Mouse (Mus musculus) E14TG2a.4 (cell line): ENCODE results near the gene Wipi2.
A peak's percentile ranks its signal among the peaks of the same experiment; 100 is the strongest.

Experiments used
- H3K27me3 ChIP-seq: 2 replicates; pipeline ENCODE4 v1.6.1; 2014; ENCODE audit warnings: low read length, control low read depth; ENCODE audit not compliant: insufficient read depth
- H3K36me3 ChIP-seq: 2 replicates; pipeline ENCODE4 v1.6.1; 2014; ENCODE audit warnings: low read length, control low read depth; ENCODE audit not compliant: insufficient read depth
- H3K4me1 ChIP-seq: replicated peaks from 2 replicates; pipeline ENCODE4 v1.6.1; 2014; ENCODE audit warnings: low read depth, low read length, control low read depth
- H3K4me3 ChIP-seq: replicated peaks from 2 replicates; pipeline ENCODE4 v1.5.1; 2014; ENCODE audit warnings: mild to moderate bottlenecking, low read length
- H3K9me3 ChIP-seq: 2 replicates; pipeline ENCODE4 v1.6.1; 2014; ENCODE audit warnings: low read length, control low read depth
- CTCF ChIP-seq: conservative IDR thresholded peaks from 2 replicates; pipeline ENCODE4 v1.5.1; 2014; ENCODE audit warnings: low read length
- NANOG ChIP-seq: IDR thresholded peaks from 2 replicates; pipeline ENCODE4 v1.6.1; 2014; ENCODE audit warnings: borderline replicate concordance, low read length, mixed read lengths
- POU5F1 ChIP-seq: IDR thresholded peaks from 2 replicates; pipeline ENCODE4 v1.6.1; 2014; ENCODE audit warnings: low read length, borderline replicate concordance

Gene Wipi2

DNA sequence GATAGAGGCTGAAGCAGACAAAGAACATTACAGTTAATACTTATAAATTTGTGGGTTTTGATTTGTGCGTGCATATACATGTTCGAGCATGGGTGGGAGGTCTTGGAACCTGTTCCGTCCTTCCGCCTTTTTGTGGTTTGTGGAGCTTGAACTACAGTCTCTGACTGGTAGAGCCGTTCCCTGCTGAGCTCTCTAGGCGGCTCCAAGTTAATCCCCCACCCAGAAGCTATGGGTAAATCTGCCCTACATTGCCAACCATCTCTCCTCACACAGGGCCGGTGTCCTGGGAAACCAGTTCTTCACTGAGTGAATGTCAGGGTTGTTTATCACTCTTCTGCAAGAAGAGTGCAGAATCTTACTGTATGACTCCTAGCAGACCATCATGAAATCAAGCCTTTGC is 20.7 kb downstream of the Wipi2 start:
- no peak overlapping the region for H3K4me3 ChIP-seq
- H3K27me3 ChIP-seq = no peaks in the 10 kb centered on the region
- peaks cover 62% of the 10 kb centered on the region for H3K36me3 ChIP-seq
- TF ChIP-seq NANOG (no peak), POU5F1 (no peak), CTCF (no peak)
- no peaks in the 10 kb centered on the region for H3K9me3 ChIP-seq
- H3K4me1 ChIP-seq = peaks cover 59% of the 10 kb centered on the region

DNA sequence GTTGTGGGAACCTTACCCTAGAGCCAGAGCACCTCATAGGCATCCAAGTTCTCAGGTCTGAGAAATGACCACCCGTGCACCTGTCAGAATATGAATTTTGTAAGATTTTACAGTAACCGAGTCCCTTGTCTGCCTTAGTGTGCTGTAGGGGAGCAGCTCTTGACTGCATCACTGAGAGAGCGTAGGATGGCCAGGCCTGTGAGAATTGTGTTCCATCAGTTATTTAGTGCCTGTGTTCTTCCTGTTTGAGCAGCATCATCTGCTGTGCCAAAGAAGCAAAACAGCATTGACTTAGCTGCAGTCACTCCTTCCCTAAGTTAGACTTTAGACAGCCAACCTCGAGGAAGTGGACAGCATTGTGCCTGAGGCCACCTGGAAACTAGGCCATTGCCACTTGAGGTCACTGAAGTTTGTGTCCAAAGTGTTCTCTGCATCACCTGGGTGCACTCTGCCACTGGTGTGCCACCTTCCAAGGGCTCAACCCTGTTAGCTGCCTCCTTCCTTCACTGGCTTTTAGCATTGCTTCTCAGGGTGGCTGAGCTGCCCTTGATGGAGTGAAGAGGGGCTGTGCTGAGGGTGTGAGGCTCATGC is 22.1 kb downstream of the Wipi2 start:
- TF ChIP-seq POU5F1 (no peak), NANOG (no peak), CTCF (no peak)
- peaks cover 63% of the 10 kb centered on the region for H3K36me3 ChIP-seq
- H3K4me3 ChIP-seq = no peak overlapping the region
- no peaks in the 10 kb centered on the region for H3K27me3 ChIP-seq
- peaks cover 62% of the 10 kb centered on the region for H3K4me1 ChIP-seq
- H3K9me3 ChIP-seq = no peaks in the 10 kb centered on the region

DNA sequence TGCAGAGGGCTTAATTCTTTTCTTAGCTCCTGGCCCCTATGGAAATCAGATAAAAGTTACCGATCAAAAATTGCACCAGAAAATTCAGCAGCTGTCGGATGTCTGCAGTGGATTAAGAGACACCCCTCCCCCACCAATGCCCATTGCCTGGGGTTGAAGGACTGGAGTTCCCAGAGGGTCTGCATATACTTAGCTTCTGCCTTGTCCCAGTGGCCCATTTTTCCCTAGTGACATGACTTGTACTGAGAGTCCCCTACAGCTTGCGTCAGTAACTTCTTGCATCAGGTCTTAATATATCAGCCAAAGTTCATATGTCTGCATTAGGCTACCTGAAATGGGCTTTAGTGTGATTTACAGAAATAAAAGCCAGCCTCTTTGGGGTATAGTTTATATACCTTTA is 22.9 kb downstream of the Wipi2 start:
- H3K27me3 ChIP-seq = no peaks in the 10 kb centered on the region
- no peak for TF ChIP-seq POU5F1
- no peak for TF ChIP-seq CTCF
- no peak for TF ChIP-seq NANOG
- no peak overlapping the region for H3K4me3 ChIP-seq
- peaks cover 66% of the 10 kb centered on the region for H3K36me3 ChIP-seq
- H3K9me3 ChIP-seq = no peaks in the 10 kb centered on the region
- H3K4me1 ChIP-seq = peaks cover 65% of the 10 kb centered on the region

DNA sequence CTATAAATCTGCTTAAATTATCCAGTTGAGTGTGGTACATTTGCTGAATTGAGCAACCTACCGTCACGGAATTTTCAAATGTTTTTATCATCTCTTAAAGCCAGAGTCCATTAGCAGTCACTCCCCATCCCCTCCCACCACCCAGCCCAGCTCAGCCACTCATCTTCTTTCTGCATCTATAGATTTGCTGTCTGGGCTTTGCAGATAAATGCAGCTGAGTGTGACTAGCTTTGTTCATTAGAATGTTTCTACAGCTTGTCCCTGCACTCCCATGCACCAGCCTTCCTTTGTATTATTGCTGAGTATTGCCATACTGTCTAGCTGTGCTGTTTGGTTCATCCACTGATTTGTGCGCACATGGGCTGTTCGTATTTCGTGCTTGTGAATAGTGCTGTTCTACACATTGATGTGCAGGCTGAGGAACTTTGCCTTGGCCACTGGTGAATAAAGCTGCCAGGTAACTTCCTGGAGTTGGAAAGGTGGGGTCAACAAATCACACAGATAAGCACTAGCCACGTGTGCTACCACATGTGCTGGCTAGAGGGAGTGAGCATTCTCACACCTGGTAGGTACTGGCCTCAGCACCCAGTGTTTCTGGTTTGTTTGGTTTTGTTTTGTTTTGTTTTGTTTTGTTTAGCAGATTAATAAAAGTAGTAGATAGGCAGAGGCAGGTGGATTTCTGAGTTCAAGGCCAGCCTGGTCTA is 23.4 kb downstream of the Wipi2 start:
- Histone ChIP-seq H3K4me3 (no peak overlapping the region), H3K27me3 (no peaks in the 10 kb centered on the region), H3K9me3 (no peaks in the 10 kb centered on the region), H3K36me3 (peaks cover 67% of the 10 kb centered on the region), H3K4me1 (peaks cover 64% of the 10 kb centered on the region)
- no peak for TF ChIP-seq POU5F1
- no peak for TF ChIP-seq CTCF
- no peak for TF ChIP-seq NANOG

DNA sequence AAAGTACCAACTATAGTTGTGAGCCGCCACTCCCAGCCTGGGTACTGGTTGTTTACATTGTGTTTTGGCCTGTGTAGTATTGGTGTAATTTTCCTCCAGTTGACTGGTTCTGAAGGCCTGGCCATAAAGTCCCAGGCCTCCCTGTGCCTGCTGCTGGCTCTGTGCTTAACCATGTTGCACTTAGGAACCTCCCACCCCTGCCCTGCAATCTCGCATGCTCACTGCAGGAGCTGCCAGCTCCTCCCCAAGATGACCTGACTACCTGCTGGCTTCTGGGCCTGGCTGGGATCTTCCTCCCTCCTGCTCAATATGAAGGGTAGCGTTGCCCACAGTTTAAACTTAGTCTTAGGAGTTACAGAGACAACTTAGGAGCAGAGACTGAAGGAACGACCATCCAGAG is 24.8 kb downstream of the Wipi2 start:
- H3K4me3 ChIP-seq = no peak overlapping the region
- no peaks in the 10 kb centered on the region for H3K9me3 ChIP-seq
- TF ChIP-seq CTCF (no peak), POU5F1 (no peak), NANOG (no peak)
- no peaks in the 10 kb centered on the region for H3K27me3 ChIP-seq
- H3K36me3 ChIP-seq = peaks cover 70% of the 10 kb centered on the region
- H3K4me1 ChIP-seq = peaks cover 70% of the 10 kb centered on the region

DNA sequence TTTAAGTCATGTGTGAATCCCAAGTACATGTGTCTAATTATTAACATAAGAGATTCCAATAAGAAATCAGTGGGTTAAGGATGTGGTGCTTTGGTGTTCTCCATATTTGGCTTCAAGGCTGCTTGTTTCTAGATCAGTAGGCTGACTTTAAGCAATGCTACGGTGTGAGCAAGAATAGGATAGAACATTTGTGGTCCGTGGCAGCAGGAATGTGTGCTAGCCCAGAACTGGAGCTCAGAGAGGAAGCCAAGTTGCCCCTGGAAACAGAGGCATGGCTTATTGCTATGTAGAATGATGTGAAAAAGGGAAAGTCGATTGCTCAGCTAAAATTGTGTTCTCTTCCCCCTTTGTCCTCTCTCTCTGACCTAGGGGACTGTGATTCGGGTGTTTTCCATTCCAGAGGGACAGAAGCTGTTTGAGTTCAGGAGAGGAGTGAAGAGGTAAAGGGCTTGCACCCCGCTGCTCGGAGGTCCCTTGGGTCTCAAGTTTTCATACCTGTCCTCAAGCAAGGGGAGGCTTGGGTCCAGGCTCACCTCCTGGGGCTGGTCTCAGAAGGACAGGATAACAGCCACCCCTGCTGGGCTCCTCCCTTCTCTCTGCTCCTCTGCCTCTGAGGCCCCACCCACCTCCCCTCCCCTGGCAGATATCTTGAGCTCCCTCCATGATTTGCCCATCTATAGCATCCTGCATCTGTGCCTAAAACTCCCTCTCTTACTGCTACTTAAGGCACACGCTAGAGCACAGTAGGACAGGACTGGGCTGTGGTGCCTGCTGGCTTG is 33.3 kb downstream of the Wipi2 start:
- Histone ChIP-seq H3K9me3 (no peaks in the 10 kb centered on the region), H3K4me1 (peaks cover 76% of the 10 kb centered on the region), H3K4me3 (no peak overlapping the region), H3K27me3 (no peaks in the 10 kb centered on the region), H3K36me3 (peaks cover 100% of the 10 kb centered on the region)
- no peak for TF ChIP-seq POU5F1
- TF ChIP-seq NANOG = no peak
- TF ChIP-seq CTCF = no peak

DNA sequence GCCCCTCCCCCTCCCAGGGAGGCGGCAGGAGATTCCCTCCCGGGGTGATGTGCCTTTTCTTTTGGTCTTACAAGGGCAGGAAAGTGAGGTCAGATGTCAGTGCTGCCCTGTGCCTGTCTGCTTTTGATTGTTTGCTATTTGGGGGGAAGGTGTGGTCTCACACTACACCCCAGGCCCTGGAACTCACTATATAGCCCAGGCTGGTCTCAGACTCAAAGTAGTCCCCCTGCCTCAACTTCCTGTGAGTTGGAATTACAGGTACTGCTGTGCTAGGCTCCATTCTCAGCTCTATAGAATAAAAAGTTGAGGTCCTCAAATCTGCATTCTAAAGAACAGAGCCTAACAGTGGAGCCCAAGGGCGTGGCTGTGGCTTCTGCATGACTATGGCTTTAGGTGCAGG is 40.4 kb downstream of the Wipi2 start:
- Histone ChIP-seq H3K36me3 (peaks cover 80% of the 10 kb centered on the region), H3K4me1 (peaks cover 87% of the 10 kb centered on the region), H3K9me3 (no peaks in the 10 kb centered on the region), H3K4me3 (peak overlapping the region; percentile 65), H3K27me3 (no peaks in the 10 kb centered on the region)
- peak; percentile 47; the same call in 1 of the 2 replicates for TF ChIP-seq NANOG
- TF ChIP-seq POU5F1 = peak; percentile 58; the same call in 1 of the 2 replicates
- no peak for TF ChIP-seq CTCF

DNA sequence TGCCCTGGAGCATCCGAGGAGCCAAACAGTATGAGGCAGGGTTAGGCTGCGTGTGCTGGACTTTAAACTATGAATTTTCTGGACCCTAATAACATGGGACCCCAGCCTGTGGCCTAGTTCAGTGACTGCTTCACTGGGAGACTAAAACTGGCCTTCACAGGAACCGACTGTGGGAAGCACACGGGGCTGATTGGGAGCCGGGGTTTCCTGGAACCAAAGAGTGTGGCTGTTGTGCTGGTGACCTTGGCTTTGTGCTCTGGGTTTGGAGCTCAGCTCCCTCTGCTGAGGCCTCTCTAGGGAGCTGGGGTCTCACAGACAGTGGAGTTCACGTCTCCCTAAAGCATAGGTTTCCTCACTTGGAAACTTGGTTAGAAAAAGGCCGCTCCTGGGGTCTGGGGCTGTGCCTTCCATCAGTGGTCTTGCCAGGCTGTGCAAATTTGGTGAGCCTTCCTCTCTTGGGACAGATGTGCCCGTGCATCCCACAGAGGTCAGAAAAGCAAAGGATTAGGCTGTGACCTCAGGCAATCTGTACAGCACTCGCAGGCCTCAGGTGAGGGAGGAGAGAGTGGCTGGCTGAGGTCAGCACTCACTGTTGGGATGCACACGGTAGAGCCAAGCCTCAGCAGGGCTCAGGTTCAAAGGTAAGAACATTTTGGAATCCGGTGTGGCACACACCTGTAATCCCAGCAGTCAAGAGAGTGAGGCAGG is 41.2 kb downstream of the Wipi2 start:
- Histone ChIP-seq H3K9me3 (no peaks in the 10 kb centered on the region), H3K27me3 (no peaks in the 10 kb centered on the region), H3K36me3 (peaks cover 73% of the 10 kb centered on the region), H3K4me3 (peak overlapping the region; percentile 65), H3K4me1 (peaks cover 92% of the 10 kb centered on the region)
- no peak for TF ChIP-seq CTCF
- TF ChIP-seq POU5F1 = no peak
- TF ChIP-seq NANOG = no peak
